Mouse (Mus musculus): Measurements from ENCODE around the gene Mettl24. TPM values are rescaled to one million over a fixed set of nuclear protein-coding genes. Genes with fewer than 3 reads are reported as not detected.

Gene Mettl24
- total and polyA plus RNA-seq, 3 experiments: not detected

GRCm38 (mm10) chr10:40825952-40826351 is 142.9 kb downstream of the Mettl24 start:
- no peaks in the 10 kb centered on the region for H3K27me3 ChIP-seq (ENCODE audit: control insufficient read depth in 1 of 2, insufficient read depth in 2 of 2, low read length in 2 of 2)
- no peak overlapping the region for H3K9ac ChIP-seq (ENCODE audit: control insufficient read depth, low read depth, low read length, poor library complexity, severe bottlenecking)
- TF ChIP-seq SMC3 (IDR thresholded peaks at IDR 0.05; ENCODE audit: low read depth, low read length) (no peak), BHLHE40 (IDR thresholded peaks at IDR 0.05; ENCODE audit: borderline replicate concordance, low read depth, low read length) (no peak), ETS1 (IDR thresholded peaks at IDR 0.05; ENCODE audit: low read depth, low read length) (no peak), MYC (IDR thresholded peaks at IDR 0.05; ENCODE audit: low read depth, low read length) (no peak), USF1 (IDR thresholded peaks at IDR 0.05; ENCODE audit: low read depth, low read length) (no peak), MYB (IDR thresholded peaks at IDR 0.05; ENCODE audit: low read depth, low read length) (no peak), ZMIZ1 (IDR thresholded peaks at IDR 0.05; ENCODE audit: low read depth, low read length) (no peak), TCF12 (IDR thresholded peaks at IDR 0.05; ENCODE audit: low read depth, low read length) (no peak), GATA1 (IDR thresholded peaks at IDR 0.05; ENCODE audit: low read depth, low read length) (no peak)
- H3K9me3 ChIP-seq (replicated peaks; ENCODE audit: insufficient read depth, low read length): no peaks in the 10 kb centered on the region
- no peaks in the 10 kb centered on the region for H3K36me3 ChIP-seq (ENCODE audit: control insufficient read depth in 1 of 2, insufficient read depth in 2 of 2, low read length in 2 of 2)
- no peak overlapping the region for H3K4me3 ChIP-seq (ENCODE audit: control insufficient read depth in 1 of 2, insufficient read depth in 1 of 2, low read depth in 2 of 2, low read length in 2 of 2)
- H3K27ac ChIP-seq (ENCODE audit: control insufficient read depth, low read depth, low read length): no peak overlapping the region
- H3K79me2 ChIP-seq (ENCODE audit: control insufficient read depth, insufficient read depth, low read length, poor library complexity): no peaks in the 10 kb centered on the region
- no peak for DNase-seq (ENCODE audit: low read depth, low spot score)
- no peaks in the 10 kb centered on the region for H3K4me1 ChIP-seq (ENCODE audit: control insufficient read depth in 1 of 2, insufficient read depth in 2 of 2, low read length in 2 of 2)

GRCm38 (mm10) chr10:40827706-40828105 is 144.6 kb downstream of the Mettl24 start:
- H3K79me2 ChIP-seq (ENCODE audit: control insufficient read depth, insufficient read depth, low read length, poor library complexity): no peaks in the 10 kb centered on the region
- no peaks in the 10 kb centered on the region for H3K9me3 ChIP-seq (replicated peaks; ENCODE audit: insufficient read depth, low read length)
- no peaks in the 10 kb centered on the region for H3K36me3 ChIP-seq (ENCODE audit: control insufficient read depth in 1 of 2, insufficient read depth in 2 of 2, low read length in 2 of 2)
- no peak overlapping the region for H3K9ac ChIP-seq (ENCODE audit: control insufficient read depth, low read depth, low read length, poor library complexity, severe bottlenecking)
- no peaks in the 10 kb centered on the region for H3K4me1 ChIP-seq (ENCODE audit: control insufficient read depth in 1 of 2, insufficient read depth in 2 of 2, low read length in 2 of 2)
- H3K27ac ChIP-seq (ENCODE audit: control insufficient read depth, low read depth, low read length): no peak overlapping the region
- H3K4me3 ChIP-seq (ENCODE audit: control insufficient read depth in 1 of 2, insufficient read depth in 1 of 2, low read depth in 2 of 2, low read length in 2 of 2): no peak overlapping the region
- DNase-seq (ENCODE audit: low read depth, low spot score): no peak
- H3K27me3 ChIP-seq (ENCODE audit: control insufficient read depth in 1 of 2, insufficient read depth in 2 of 2, low read length in 2 of 2): no peaks in the 10 kb centered on the region
- no peak for TF ChIP-seq ZKSCAN1 (IDR thresholded peaks at IDR 0.05; ENCODE audit: low read depth, low read length)
- TF ChIP-seq MYC (IDR thresholded peaks at IDR 0.05; ENCODE audit: low read depth, low read length): no peak
- TF ChIP-seq POLR2AphosphoS2 (IDR thresholded peaks at IDR 0.05; ENCODE audit: low read length): no peak
- TF ChIP-seq ZC3H11A (IDR thresholded peaks at IDR 0.05; ENCODE audit: low read depth, low read length): no peak
- TF ChIP-seq UBTF (IDR thresholded peaks at IDR 0.05; ENCODE audit: borderline replicate concordance, insufficient read depth, low read depth, low read length): no peak
- no peak for TF ChIP-seq USF2 (IDR thresholded peaks at IDR 0.05; ENCODE audit: borderline replicate concordance in 1 of 2, insufficient read depth in 1 of 2, low read depth in 1 of 2, low read length in 2 of 2)
- TF ChIP-seq POLR2A (IDR thresholded peaks at IDR 0.05; ENCODE audit: control insufficient read depth in 1 of 2, insufficient read depth in 1 of 2, low read depth in 1 of 2, low read length in 2 of 2, poor library complexity in 1 of 2): no peak
- TF ChIP-seq MAZ (IDR thresholded peaks at IDR 0.05; ENCODE audit: low read depth, low read length): no peak
- TF ChIP-seq USF1 (IDR thresholded peaks at IDR 0.05; ENCODE audit: low read depth, low read length): no peak
- no peak for TF ChIP-seq E2F4 (IDR thresholded peaks at IDR 0.05; ENCODE audit: borderline replicate concordance, low read depth, low read length)
- no peak for TF ChIP-seq GABPA (IDR thresholded peaks at IDR 0.05; ENCODE audit: low read depth, low read length)
- TF ChIP-seq JUND (IDR thresholded peaks at IDR 0.05; ENCODE audit: low read depth, low read length): no peak
- no peak for TF ChIP-seq POLR2AphosphoS5 (IDR thresholded peaks at IDR 0.05; ENCODE audit: borderline replicate concordance, low read depth, low read length)
- no peak for TF ChIP-seq ELF1 (IDR thresholded peaks at IDR 0.05; ENCODE audit: low read depth, low read length)

All from MEL (cell line).